Mouse (Mus musculus) ovary, postnatal 14 days (tissue): Measurements from ENCODE around the gene Rpl12.

ENCODE experiments used
- DNase-seq: peaks from one replicate; pipeline ENCODE4 v3.0.0; 2022; ENCODE audit warnings: low spot score

The Rpl12 gene

GRCm38 (mm10) chr2:32961192-32961995, at the start of gene Rpl12, which contains the start of gene Lrsam1:
Gene Rpl12 (plus strand): TSS chr2:32961559.
Gene Lrsam1 (minus strand): TSS chr2:32961614.
- DNase-seq, result peak; percentile 92

GRCm38 (mm10) chr2:32911639-32912182, 49.6 kb upstream of the Rpl12 start:
- no peak for DNase-seq

- DNase-seq, result peak; percentile 86
Measured at GRCm38 (mm10) chr2:32912210-32912804, 49.1 kb upstream of the Rpl12 start.

- DNase-seq, result peak; percentile 40
Measured at GRCm38 (mm10) chr2:32914362-32914761, 47.0 kb upstream of the Rpl12 start.

GRCm38 (mm10) chr2:32914896-32915295, 46.5 kb upstream of the Rpl12 start:
- peak; percentile 67 for DNase-seq

GRCm38 (mm10) chr2:32917526-32917925, 43.8 kb upstream of the Rpl12 start:
- DNase-seq, result no peak

GRCm38 (mm10) chr2:32918391-32918790, 43.0 kb upstream of the Rpl12 start:
- no peak for DNase-seq

- no peak for DNase-seq
Measured at GRCm38 (mm10) chr2:32921235-32921634, 40.1 kb upstream of the Rpl12 start.

- DNase-seq, result no peak
Measured at GRCm38 (mm10) chr2:32921801-32922380, 39.5 kb upstream of the Rpl12 start.

- no peak for DNase-seq
Measured at GRCm38 (mm10) chr2:32922564-32922963, 38.8 kb upstream of the Rpl12 start.

- DNase-seq, result no peak
Measured at GRCm38 (mm10) chr2:32923551-32924250, 37.7 kb upstream of the Rpl12 start.

- no peak for DNase-seq
Measured at GRCm38 (mm10) chr2:32924306-32924844, 37.0 kb upstream of the Rpl12 start.

GRCm38 (mm10) chr2:32926330-32927075, 34.9 kb upstream of the Rpl12 start:
- DNase-seq, result no peak

GRCm38 (mm10) chr2:32927624-32928234, 33.6 kb upstream of the Rpl12 start:
- DNase-seq, result no peak

GRCm38 (mm10) chr2:32928235-32928946, 33.0 kb upstream of the Rpl12 start:
- DNase-seq, result peak; percentile 68

- DNase-seq, result no peak
Measured at GRCm38 (mm10) chr2:32928947-32929829, 32.2 kb upstream of the Rpl12 start.

GRCm38 (mm10) chr2:32931730-32932129, 29.6 kb upstream of the Rpl12 start:
- no peak for DNase-seq

GRCm38 (mm10) chr2:32938741-32939140, 22.6 kb upstream of the Rpl12 start:
- no peak for DNase-seq

GRCm38 (mm10) chr2:32939418-32939817, 21.9 kb upstream of the Rpl12 start:
- DNase-seq, result no peak
